ENCODE assay signal across 7 mouse cellular contexts in genomic region chrX:74296538-74297448, GRCm38 (mm10). TPM values are rescaled to one million over a fixed set of nuclear protein-coding genes. Genes with fewer than 3 reads are reported as not detected.
DNase-seq lines count a peak whose midpoint lies in the region; ATAC-seq lines count a peak whose summit lies in the region.

TSS of gene Atp6ap1 (plus strand) at chrX:74297097.

- peaks cover 6% of the 10 kb centered on the region for H3K4me1 ChIP-seq in embryonic facial prominence, embryonic 10.5 days
- peaks cover 3% of the 10 kb centered on the region; the same call in 1 of the 2 replicates for H3K4me1 ChIP-seq in limb, embryonic 10.5 days
- H3K4me1 ChIP-seq in midbrain, embryonic 13.5 days (replicated peaks) = peaks cover 13% of the 10 kb centered on the region

- H3K9me3 ChIP-seq in embryonic facial prominence, embryonic 10.5 days = no peaks in the 10 kb centered on the region
- H3K9me3 ChIP-seq in limb, embryonic 10.5 days (replicated peaks) = no peaks in the 10 kb centered on the region
- no peaks in the 10 kb centered on the region for H3K9me3 ChIP-seq in midbrain, embryonic 13.5 days

- peak within 1 kb of the TSS; percentile 80 for H3K9ac ChIP-seq in midbrain, embryonic 13.5 days (replicated peaks)

- no peaks in the 10 kb centered on the region for H3K27me3 ChIP-seq in embryonic facial prominence, embryonic 10.5 days (replicated peaks; ENCODE audit: low read depth, poor library complexity, severe bottlenecking)
- H3K27me3 ChIP-seq in limb, embryonic 10.5 days (ENCODE audit: low read depth, poor library complexity, severe bottlenecking) = 0 out of 2 replicates have a peak, but pooled peaks cover 1% of the 10 kb centered on the region
- H3K27me3 ChIP-seq in midbrain, embryonic 13.5 days = no peaks in the 10 kb centered on the region

- peak; percentile 99 for ATAC-seq in midbrain, embryonic 13.5 days

- peak within 1 kb of the TSS; percentile 75 for H3K4me3 ChIP-seq in embryonic facial prominence, embryonic 10.5 days
- peak within 1 kb of the TSS; percentile 64 for H3K4me3 ChIP-seq in limb, embryonic 10.5 days
- H3K4me3 ChIP-seq in midbrain, embryonic 13.5 days (replicated peaks) = peak within 1 kb of the TSS; percentile 65

- H3K36me3 ChIP-seq in embryonic facial prominence, embryonic 10.5 days (replicated peaks) = peaks cover 27% of the 10 kb centered on the region
- H3K36me3 ChIP-seq in limb, embryonic 10.5 days = peaks cover 28% of the 10 kb centered on the region
- peaks cover 21% of the 10 kb centered on the region for H3K36me3 ChIP-seq in midbrain, embryonic 13.5 days

- WGBS in embryonic facial prominence, embryonic 10.5 days = 17% methylated on average over 37 of the region's 37 CpGs
- 13% methylated on average over 37 of the region's 37 CpGs for WGBS in limb, embryonic 10.5 days
- WGBS in midbrain, embryonic 13.5 days = 27% methylated on average over 37 of the region's 37 CpGs

- H3K27ac ChIP-seq in embryonic facial prominence, embryonic 10.5 days (replicated peaks) = peak within 1 kb of the TSS; percentile 85
- H3K27ac ChIP-seq in limb, embryonic 10.5 days = peak within 1 kb of the TSS; percentile 84
- peak within 1 kb of the TSS; percentile 77 for H3K27ac ChIP-seq in midbrain, embryonic 13.5 days

- DNase-seq in adrenal gland, postnatal 10 days = peak; percentile 93
- DNase-seq in embryonic facial prominence, embryonic 10.5 days (ENCODE audit: low spot score) = peak; percentile 92
- no peak for DNase-seq in gonadal fat pad, adult 2 months (ENCODE audit: low read depth)
- DNase-seq in kidney, adult 11 months = peak; percentile 95
- DNase-seq in limb, embryonic 10.5 days (ENCODE audit: low spot score) = peak; percentile 83
- DNase-seq in spleen, adult 12 weeks (ENCODE audit: low spot score) = peak; percentile 89

- peak within 1 kb of the TSS; percentile 60 for H3K4me2 ChIP-seq in midbrain, embryonic 13.5 days (replicated peaks)

RNA-seq across cellular contexts. Expression of gene Atp6ap1, which starts in this region (rescaled TPM):
- 100 to 1,000 TPM; 121 to 125 TPM for total RNA-seq in adrenal gland, postnatal 10 days (2021)
- 86.4 and 91.5 TPM in 2 replicates for polyA plus RNA-seq in embryonic facial prominence, embryonic 10.5 days (2016; fragmentation: Nextera tagmentation; extraction: Ambion mirVana)
- 445 and 453 TPM in 2 replicates for polyA plus RNA-seq in gonadal fat pad, adult 2 months (2012; rRNA removed)
- 80.1 and 90.7 TPM in 2 replicates for polyA plus RNA-seq in limb, embryonic 10.5 days (2016; fragmentation: Nextera tagmentation; extraction: Ambion mirVana)
- 193 and 197 TPM in 2 replicates for polyA plus RNA-seq in midbrain, embryonic 13.5 days (2015; fragmentation: Nextera tagmentation; extraction: Ambion mirVana)
